ENCODE assay signal across 8 mouse cellular contexts in genomic region chr11:98497388-98498288, GRCm38 (mm10). TPM values are rescaled to one million over a fixed set of nuclear protein-coding genes. Genes with fewer than 3 reads are reported as not detected.
DNase-seq lines count a peak whose midpoint lies in the region; ATAC-seq and TF ChIP-seq lines count a peak whose summit lies in the region.

No protein-coding gene starts in this region.

- H3K27ac ChIP-seq in lung, postnatal 0 days (ENCODE audit: low read length) = no peak overlapping the region
- peak overlapping the region; percentile 36; the same call in 1 of the 2 replicates for H3K27ac ChIP-seq in brown adipose tissue, adult 24 weeks (replicated peaks; ENCODE audit: low read depth, low read length)

- H3K9ac ChIP-seq in lung, postnatal 0 days (replicated peaks; ENCODE audit: low read depth) = no peak overlapping the region

- H3K4me1 ChIP-seq in lung, postnatal 0 days (ENCODE audit: insufficient read depth, low read depth, low read length) = no peaks in the 10 kb centered on the region
- no peaks in the 10 kb centered on the region; the same call in 1 of the 2 replicates for H3K4me1 ChIP-seq in brown adipose tissue, adult 24 weeks (ENCODE audit: control insufficient read depth, insufficient read depth, insufficient read length, low read length)

- no peak for ATAC-seq in lung, postnatal 0 days

- WGBS in lung, postnatal 0 days = 43% methylated on average over 22 of the region's 22 CpGs

- peak; percentile 8 for DNase-seq in lung, postnatal 0 days (ENCODE audit: low spot score)
- no peak for DNase-seq in lung, postnatal 14 days
- DNase-seq in hindlimb bud, embryonic 11.5 days (ENCODE audit: extremely low spot score, low read depth, low spot score) = peak; percentile 71
- DNase-seq in thymus, adult 18-20 months = peak; percentile 43 to 69
- DNase-seq in urinary bladder, adult 2 months (ENCODE audit: low spot score) = no peak
- no peak for DNase-seq in urinary bladder, adult 18-20 months (ENCODE audit: low spot score in 2 of 2)
- no peak for DNase-seq in right cerebral cortex, adult 18-20 months

- no peak for TF ChIP-seq EP300 in lung, postnatal 0 days (IDR thresholded peaks at IDR 0.05)

- H3K4me3 ChIP-seq in lung, postnatal 0 days (ENCODE audit: low read depth, low read length) = no peak overlapping the region
- H3K4me3 ChIP-seq in brown adipose tissue, adult 24 weeks (ENCODE audit: insufficient read depth, low read depth, low read length) = no peak overlapping the region

- no peaks in the 10 kb centered on the region for H3K36me3 ChIP-seq in lung, postnatal 0 days (ENCODE audit: insufficient read depth, low read length)

- H3K9me3 ChIP-seq in lung, postnatal 0 days (ENCODE audit: low read length) = no peaks in the 10 kb centered on the region

- no peak for TF ChIP-seq CTCF in lung, postnatal 0 days (IDR thresholded peaks at IDR 0.05)

- H3K27me3 ChIP-seq in lung, postnatal 0 days (replicated peaks; ENCODE audit: insufficient read depth, low read length) = no peaks in the 10 kb centered on the region

- H3K4me2 ChIP-seq in lung, postnatal 0 days (replicated peaks; ENCODE audit: low read depth, low read length) = no peak overlapping the region

RNA-seq across cellular contexts. Expression of gene Ikzf3, which starts 48.2 kb away (rescaled TPM):
- 0.20 and 0.43 TPM in 2 replicates for polyA plus RNA-seq in lung, postnatal 0 days (2015; fragmentation: Nextera tagmentation; extraction: Ambion mirVana)
- polyA plus RNA-seq in brown adipose tissue, adult 24 weeks (2012; ENCODE audit: insufficient read depth, insufficient read length, missing spikeins) = not detected in 2 replicates
- 8.6 and 10.1 TPM in 2 replicates for polyA plus RNA-seq in urinary bladder, adult 2 months (2012; rRNA removed)

RNA-seq across cellular contexts. Expression of gene Grb7, which starts 51.4 kb away (rescaled TPM):
- polyA plus RNA-seq in lung, postnatal 0 days (2015; fragmentation: Nextera tagmentation; extraction: Ambion mirVana) = 30.7 and 33.1 TPM in 2 replicates
- polyA plus RNA-seq in brown adipose tissue, adult 24 weeks (2012; ENCODE audit: insufficient read depth, insufficient read length, missing spikeins) = 0.59 and 1.0 TPM in 2 replicates
- 41.1 and 52.0 TPM in 2 replicates for polyA plus RNA-seq in urinary bladder, adult 2 months (2012; rRNA removed)

RNA-seq across cellular contexts. Expression of gene Zpbp2, which starts 53.3 kb away (rescaled TPM):
- 0.10 and 0.21 TPM in 2 replicates for polyA plus RNA-seq in lung, postnatal 0 days (2015; fragmentation: Nextera tagmentation; extraction: Ambion mirVana)
- 2.2 and 2.3 TPM in 2 replicates for polyA plus RNA-seq in brown adipose tissue, adult 24 weeks (2012; ENCODE audit: insufficient read depth, insufficient read length, missing spikeins)
- polyA plus RNA-seq in urinary bladder, adult 2 months (2012; rRNA removed) = 1.4 and 2.5 TPM in 2 replicates

RNA-seq across cellular contexts. Expression of gene Mien1, which starts 58.8 kb away (rescaled TPM):
- polyA plus RNA-seq in lung, postnatal 0 days (2015; fragmentation: Nextera tagmentation; extraction: Ambion mirVana) = 86.1 and 96.0 TPM in 2 replicates
- polyA plus RNA-seq in brown adipose tissue, adult 24 weeks (2012; ENCODE audit: insufficient read depth, insufficient read length, missing spikeins) = 98.2 and 141 TPM in 2 replicates
- polyA plus RNA-seq in urinary bladder, adult 2 months (2012; rRNA removed) = 105 and 127 TPM in 2 replicates

Comparison
In these comparisons a context has a peak if more than half of its experiments do, and no peak if none do; other contexts are left out.
1. DNase-seq: peak in lung, postnatal 0 days (single experiment), hindlimb bud, embryonic 11.5 days (single experiment) and thymus, adult 18-20 months (2 of 2); none in lung, postnatal 14 days (single experiment), urinary bladder, adult 2 months (single experiment), urinary bladder, adult 18-20 months (0 of 2) and right cerebral cortex, adult 18-20 months (single experiment).
2. RNA of gene Grb7, which starts 51.4 kb away (polyA plus RNA-seq): 41.1 to 52.0 TPM in urinary bladder, adult 2 months and 30.7 to 33.1 TPM in lung, postnatal 0 days; 0.59 to 1.0 TPM in brown adipose tissue, adult 24 weeks; every median in the first group is over 10 times any median in the second.